8 mouse cellular contexts compared by ENCODE assay signal in the genomic region with DNA sequence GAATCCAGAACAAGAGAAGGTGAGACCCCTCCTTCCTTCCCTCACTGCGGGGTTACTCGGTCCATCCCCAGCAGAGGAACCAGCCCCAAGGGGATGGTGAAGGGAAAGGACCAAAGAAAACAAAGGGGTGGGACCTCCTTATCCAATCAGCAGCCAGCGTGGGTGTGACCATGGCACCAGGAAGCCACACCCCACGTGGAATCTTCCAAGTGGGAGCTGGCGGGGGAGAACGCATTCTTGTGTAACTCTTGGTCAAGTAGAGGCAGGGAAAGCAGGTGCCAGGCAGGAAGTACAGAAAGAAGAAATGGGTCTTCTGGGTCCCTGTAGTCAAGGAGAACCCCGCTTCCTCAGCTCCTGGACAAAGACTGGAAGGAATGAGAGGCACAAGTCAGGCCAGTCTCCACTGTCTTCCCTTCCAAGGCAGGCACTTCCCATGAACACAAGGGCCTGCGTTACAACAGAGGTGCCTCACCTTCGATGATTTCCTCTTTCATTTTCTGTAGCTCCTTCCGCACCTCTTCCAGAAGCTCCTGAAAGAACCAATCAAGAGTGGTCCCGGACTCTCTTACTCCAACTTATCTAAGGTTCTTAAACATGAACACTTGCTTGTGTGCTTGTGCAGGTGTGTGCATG. TPM values are rescaled to one million over a fixed set of nuclear protein-coding genes. Genes with fewer than 3 reads are reported as not detected.
A peak's percentile ranks its signal among the peaks of the same experiment; 100 is the strongest.
DNase-seq lines count a peak whose midpoint lies in the region; ATAC-seq and TF ChIP-seq lines count a peak whose summit lies in the region.

No protein-coding gene starts in this region.

- no peak overlapping the region for H3K4me3 ChIP-seq in G1E (ENCODE audit: low read depth, low read length)
- H3K4me3 ChIP-seq in hindbrain, postnatal 0 days (ENCODE audit: low read length), result no peak overlapping the region
- H3K4me3 ChIP-seq in midbrain, embryonic 10.5 days, result no peak overlapping the region

- H3K9ac ChIP-seq in hindbrain, postnatal 0 days (replicated peaks; ENCODE audit: low read length), result no peak overlapping the region

- peak; percentile 71 for ATAC-seq in G1E (ENCODE audit: extremely low read depth, insufficient number of reproducible peaks, low FRiP score, poor library complexity, severe bottlenecking)
- peak; percentile 84; the same call in 1 of the 2 replicates for ATAC-seq in hindbrain, postnatal 0 days

- intact Hi-C loops in left cerebral cortex, postnatal 4 days (cut with DNase I), result no loop called here

- no peak overlapping the region for H3K27ac ChIP-seq in hindbrain, postnatal 0 days
- H3K27ac ChIP-seq in midbrain, embryonic 10.5 days (replicated peaks), result no peak overlapping the region

- no peak for TF ChIP-seq CTCF in G1E (IDR thresholded peaks at IDR 0.05; ENCODE audit: low read depth, low read length)
- TF ChIP-seq CTCF in hindbrain, postnatal 0 days (IDR thresholded peaks at IDR 0.05; ENCODE audit: low read depth), result no peak

- H3K36me3 ChIP-seq in G1E (replicated peaks), result peaks cover 88% of the 10 kb centered on the region
- H3K36me3 ChIP-seq in hindbrain, postnatal 0 days (ENCODE audit: insufficient read depth, low read length), result peaks cover 49% of the 10 kb centered on the region; the same call in 1 of the 2 replicates
- peaks cover 78% of the 10 kb centered on the region for H3K36me3 ChIP-seq in midbrain, embryonic 10.5 days

- H3K27me3 ChIP-seq in G1E (ENCODE audit: insufficient read depth, low read length), result no peaks in the 10 kb centered on the region
- no peaks in the 10 kb centered on the region for H3K27me3 ChIP-seq in hindbrain, postnatal 0 days (ENCODE audit: insufficient read depth, low read length)
- H3K27me3 ChIP-seq in midbrain, embryonic 10.5 days (ENCODE audit: low read depth, poor library complexity, severe bottlenecking), result no peaks in the 10 kb centered on the region

- DNase-seq in G1E (ENCODE audit: low spot score), result peak; percentile 71
- DNase-seq in c-Kit-negative CD71-positive TER-119-positive erythroid progenitor cells, embryonic 14.5 days (ENCODE audit: low read depth, low spot score), result peak; percentile 89
- peak; percentile 49 for DNase-seq in gastrocnemius, postnatal 10 days
- peak; percentile 85 for DNase-seq in hindbrain, postnatal 0 days (ENCODE audit: low spot score)
- peak; percentile 40 for DNase-seq in left cerebral cortex, postnatal 4 days
- DNase-seq in midbrain, embryonic 10.5 days (ENCODE audit: low spot score), result peak; percentile 62
- peak; percentile 73 to 84 for DNase-seq in spleen, postnatal 10 days (ENCODE audit: low spot score in 2 of 2)
- no peak for DNase-seq in T-cell, adult 2 months (ENCODE audit: low spot score)

- H3K4me2 ChIP-seq in hindbrain, postnatal 0 days (ENCODE audit: low read depth, low read length), result no peak overlapping the region

- H3K9me3 ChIP-seq in G1E (replicated peaks), result no peaks in the 10 kb centered on the region
- no peaks in the 10 kb centered on the region for H3K9me3 ChIP-seq in hindbrain, postnatal 0 days (ENCODE audit: low read length)
- H3K9me3 ChIP-seq in midbrain, embryonic 10.5 days (replicated peaks), result no peaks in the 10 kb centered on the region

- 39% methylated on average over 11 of the region's 11 CpGs for WGBS in hindbrain, postnatal 0 days
- 39% methylated on average over 11 of the region's 11 CpGs for WGBS in midbrain, embryonic 10.5 days

- H3K4me1 ChIP-seq in G1E (ENCODE audit: insufficient read depth, low read depth, low read length), result peaks cover 61% of the 10 kb centered on the region
- H3K4me1 ChIP-seq in hindbrain, postnatal 0 days (ENCODE audit: insufficient read depth, low read length), result no peaks in the 10 kb centered on the region
- peaks cover 7% of the 10 kb centered on the region for H3K4me1 ChIP-seq in midbrain, embryonic 10.5 days

RNA-seq across cellular contexts. Expression of gene Vasp, which starts 14.1 kb away (rescaled TPM):
- total RNA-seq in G1E (2014; fragmentation: Nextera tagmentation) (146 and 171 TPM in 2 replicates), G1E (2017) (239 and 292 TPM in 2 replicates)
- 560 and 712 TPM in 2 replicates for polyA plus RNA-seq in G1E (2012)
- total RNA-seq in gastrocnemius, postnatal 10 days (2021), result 10 to 100 TPM; 35.7 to 53.5 TPM
- 62.6 and 68.3 TPM in 2 replicates for total RNA-seq in hindbrain, postnatal 0 days (2014; rRNA removed)
- polyA plus RNA-seq in hindbrain, postnatal 0 days (2015; fragmentation: Nextera tagmentation; extraction: Ambion mirVana), result 35.5 and 37.0 TPM in 2 replicates
- total RNA-seq in left cerebral cortex, postnatal 4 days (2021), result 10 to 100 TPM; 45.3 to 46.6 TPM
- polyA plus RNA-seq in midbrain, embryonic 10.5 days (2016; fragmentation: Nextera tagmentation; extraction: Ambion mirVana), result 49.3 and 52.7 TPM in 2 replicates

RNA-seq across cellular contexts. Expression of gene Ppm1n, which starts 22.4 kb away (rescaled TPM):
- total RNA-seq in G1E (2014; fragmentation: Nextera tagmentation), result not detected in 2 replicates
- not detected in 2 replicates for total RNA-seq in G1E (2017)
- polyA plus RNA-seq in G1E (2012), result not detected in 2 replicates
- total RNA-seq in gastrocnemius, postnatal 10 days (2021), result not detected
- total RNA-seq in hindbrain, postnatal 0 days (2014; rRNA removed), result 2.1 and 2.9 TPM in 2 replicates
- 2.0 and 2.5 TPM in 2 replicates for polyA plus RNA-seq in hindbrain, postnatal 0 days (2015; fragmentation: Nextera tagmentation; extraction: Ambion mirVana)
- total RNA-seq in left cerebral cortex, postnatal 4 days (2021), result under 1 TPM; 0.60 to 0.64 TPM
- 0.36 and 0.39 TPM in 2 replicates for polyA plus RNA-seq in midbrain, embryonic 10.5 days (2016; fragmentation: Nextera tagmentation; extraction: Ambion mirVana)

RNA-seq across cellular contexts. Expression of gene Rtn2, which starts 24.9 kb away (rescaled TPM):
- total RNA-seq in G1E (2014; fragmentation: Nextera tagmentation) (0.73 and 0.98 TPM in 2 replicates), G1E (2017) (0.06 and 0.11 TPM in 2 replicates)
- polyA plus RNA-seq in G1E (2012), result 0.94 and 0.96 TPM in 2 replicates
- total RNA-seq in gastrocnemius, postnatal 10 days (2021), result 100 to 1,000 TPM; 669 to 730 TPM
- 151 and 155 TPM in 2 replicates for total RNA-seq in hindbrain, postnatal 0 days (2014; rRNA removed)
- polyA plus RNA-seq in hindbrain, postnatal 0 days (2015; fragmentation: Nextera tagmentation; extraction: Ambion mirVana), result 98.4 and 101 TPM in 2 replicates
- total RNA-seq in left cerebral cortex, postnatal 4 days (2021), result 100 to 1,000 TPM; 154 to 161 TPM
- polyA plus RNA-seq in midbrain, embryonic 10.5 days (2016; fragmentation: Nextera tagmentation; extraction: Ambion mirVana), result 41.9 and 48.6 TPM in 2 replicates

RNA-seq across cellular contexts. Expression of gene Opa3, which starts 29.4 kb away (rescaled TPM):
- 13.8 and 14.2 TPM in 2 replicates for total RNA-seq in G1E (2014; fragmentation: Nextera tagmentation)
- total RNA-seq in G1E (2017), result 14.8 and 15.2 TPM in 2 replicates
- polyA plus RNA-seq in G1E (2012), result 7.7 and 8.4 TPM in 2 replicates
- total RNA-seq in gastrocnemius, postnatal 10 days (2021), result 10 to 100 TPM; 36.9 to 37.8 TPM
- 44.2 and 47.7 TPM in 2 replicates for total RNA-seq in hindbrain, postnatal 0 days (2014; rRNA removed)
- 34.6 and 37.1 TPM in 2 replicates for polyA plus RNA-seq in hindbrain, postnatal 0 days (2015; fragmentation: Nextera tagmentation; extraction: Ambion mirVana)
- total RNA-seq in left cerebral cortex, postnatal 4 days (2021), result 10 to 100 TPM; 33.8 to 35.0 TPM
- polyA plus RNA-seq in midbrain, embryonic 10.5 days (2016; fragmentation: Nextera tagmentation; extraction: Ambion mirVana), result 51.0 and 51.9 TPM in 2 replicates

RNA-seq across cellular contexts. Expression of gene Gpr4, which starts 45.2 kb away (rescaled TPM):
- total RNA-seq in G1E (2014; fragmentation: Nextera tagmentation) (0.30 TPM in 1 of 2 replicates, not detected in the other), G1E (2017) (0.11 and 0.12 TPM in 2 replicates)
- 0.06 and 0.16 TPM in 2 replicates for polyA plus RNA-seq in G1E (2012)
- total RNA-seq in gastrocnemius, postnatal 10 days (2021), result 1 to 10 TPM; 2.3 to 3.4 TPM
- total RNA-seq in hindbrain, postnatal 0 days (2014; rRNA removed), result 3.8 and 4.5 TPM in 2 replicates
- 4.1 and 4.4 TPM in 2 replicates for polyA plus RNA-seq in hindbrain, postnatal 0 days (2015; fragmentation: Nextera tagmentation; extraction: Ambion mirVana)
- 1 to 10 TPM; 3.5 to 4.3 TPM for total RNA-seq in left cerebral cortex, postnatal 4 days (2021)
- 2.4 and 2.6 TPM in 2 replicates for polyA plus RNA-seq in midbrain, embryonic 10.5 days (2016; fragmentation: Nextera tagmentation; extraction: Ambion mirVana)

Comparison
In these comparisons a context has a peak if more than half of its experiments do, and no peak if none do; other contexts are left out.
1. RNA of gene Rtn2, which starts 24.9 kb away (total RNA-seq): 669 to 730 TPM in gastrocnemius, postnatal 10 days, 154 to 161 TPM in left cerebral cortex, postnatal 4 days and 151 to 155 TPM in hindbrain, postnatal 0 days; 0.06 to 0.98 TPM in G1E; every median in the first group is over 10 times any median in the second.